Mouse (Mus musculus): ENCODE results near the gene Phc2. TPM values are rescaled to one million over a fixed set of nuclear protein-coding genes. Genes with fewer than 3 reads are reported as not detected.

The Phc2 gene
- polyA plus RNA-seq, 1 experiment from 2014 or later: 35.8 TPM

DNA sequence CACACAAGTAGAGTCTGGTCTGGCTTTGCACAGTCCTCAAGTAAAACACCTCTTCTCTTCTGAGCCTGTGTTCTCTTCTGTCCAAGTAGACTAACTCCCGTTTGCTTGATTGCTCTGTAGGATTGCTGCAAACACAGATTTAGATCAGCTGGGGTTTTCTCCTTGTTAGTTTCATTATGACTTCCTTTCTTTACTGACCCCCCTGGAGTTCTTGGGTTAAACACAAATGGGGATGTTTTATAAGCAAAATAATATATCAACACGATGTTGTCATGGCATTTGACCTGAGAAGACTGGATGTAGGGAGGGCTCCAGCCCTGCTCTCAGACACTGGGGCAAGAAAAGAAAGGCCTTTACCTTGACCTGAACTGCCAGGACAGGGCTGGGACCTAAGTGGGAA is 35.5 kb upstream of the Phc2 start:
- no peak for ATAC-seq (ENCODE audit: low FRiP score)

DNA sequence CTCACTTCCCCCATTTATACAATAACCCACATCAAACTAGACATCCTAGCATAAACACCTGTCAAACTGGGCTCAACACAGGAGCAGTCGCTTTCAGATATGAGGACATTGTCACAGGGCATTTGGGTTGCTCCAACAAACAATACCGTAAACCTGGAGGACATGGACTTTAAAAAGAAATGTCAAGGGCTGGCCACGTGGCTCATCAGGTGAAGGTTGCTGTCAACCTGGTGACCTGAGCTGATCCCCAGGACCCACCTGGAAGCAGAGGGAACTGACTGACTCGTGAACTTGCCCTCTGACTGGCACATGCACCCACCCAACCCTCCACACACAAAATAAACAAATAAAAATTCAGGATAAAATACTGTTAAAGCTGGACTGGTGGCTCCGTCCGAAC is 33.9 kb upstream of the Phc2 start:
- no peak for ATAC-seq (ENCODE audit: low FRiP score)
- H3K9me3 ChIP-seq: no peaks in the 10 kb centered on the region
- 0 out of 2 replicates have a peak, but pooled peaks cover 8% of the 10 kb centered on the region for H3K27me3 ChIP-seq
- H3K4me2 ChIP-seq: no peak overlapping the region
- no peaks in the 10 kb centered on the region for H3K36me3 ChIP-seq
- no peak overlapping the region for H3K27ac ChIP-seq
- H3K9ac ChIP-seq: no peak overlapping the region
- H3K4me3 ChIP-seq: no peak overlapping the region
- 89% methylated on average over 6 of the region's 6 CpGs for WGBS
- H3K4me1 ChIP-seq (replicated peaks): no peaks in the 10 kb centered on the region

More for the DNA sequence above, 35.5 kb upstream of the Phc2 start:
- no peaks in the 10 kb centered on the region for H3K9me3 ChIP-seq
- H3K4me1 ChIP-seq (replicated peaks): no peaks in the 10 kb centered on the region
- H3K36me3 ChIP-seq: no peaks in the 10 kb centered on the region
- 59% methylated on average over 2 of the region's 2 CpGs for WGBS
- no peak overlapping the region for H3K27ac ChIP-seq
- H3K27me3 ChIP-seq: 0 out of 2 replicates have a peak, but pooled peaks cover 8% of the 10 kb centered on the region
- no peak overlapping the region for H3K4me2 ChIP-seq
- no peak overlapping the region for H3K9ac ChIP-seq
- no peak overlapping the region for H3K4me3 ChIP-seq

- H3K4me1 ChIP-seq (replicated peaks): no peaks in the 10 kb centered on the region
- H3K9me3 ChIP-seq: no peaks in the 10 kb centered on the region
Observed at GRCm38 (mm10) chr4:128621109-128621508, 33.4 kb upstream of the Phc2 start.

GRCm38 (mm10) chr4:128635451-128635850 is 19.1 kb upstream of the Phc2 start:
- H3K27ac ChIP-seq: no peak overlapping the region
- H3K9me3 ChIP-seq: no peaks in the 10 kb centered on the region
- H3K36me3 ChIP-seq: no peaks in the 10 kb centered on the region
- no peaks in the 10 kb centered on the region for H3K27me3 ChIP-seq
- 76% methylated on average over 7 of the region's 7 CpGs for WGBS
- H3K4me3 ChIP-seq: no peak overlapping the region
- no peak overlapping the region for H3K9ac ChIP-seq
- no peak overlapping the region for H3K4me2 ChIP-seq
- peaks cover 27% of the 10 kb centered on the region for H3K4me1 ChIP-seq (replicated peaks)
- no peak for ATAC-seq (ENCODE audit: low FRiP score)

More at GRCm38 (mm10) chr4:128621109-128621508, 33.4 kb upstream of the Phc2 start:
- 0 out of 2 replicates have a peak, but pooled peaks cover 8% of the 10 kb centered on the region for H3K27me3 ChIP-seq
- H3K36me3 ChIP-seq: no peaks in the 10 kb centered on the region
- H3K9ac ChIP-seq: no peak overlapping the region
- ATAC-seq (ENCODE audit: low FRiP score): no peak
- no peak overlapping the region for H3K4me3 ChIP-seq
- no peak overlapping the region for H3K4me2 ChIP-seq
- WGBS: 90% methylated on average over 8 of the region's 8 CpGs
- no peak overlapping the region for H3K27ac ChIP-seq

DNA sequence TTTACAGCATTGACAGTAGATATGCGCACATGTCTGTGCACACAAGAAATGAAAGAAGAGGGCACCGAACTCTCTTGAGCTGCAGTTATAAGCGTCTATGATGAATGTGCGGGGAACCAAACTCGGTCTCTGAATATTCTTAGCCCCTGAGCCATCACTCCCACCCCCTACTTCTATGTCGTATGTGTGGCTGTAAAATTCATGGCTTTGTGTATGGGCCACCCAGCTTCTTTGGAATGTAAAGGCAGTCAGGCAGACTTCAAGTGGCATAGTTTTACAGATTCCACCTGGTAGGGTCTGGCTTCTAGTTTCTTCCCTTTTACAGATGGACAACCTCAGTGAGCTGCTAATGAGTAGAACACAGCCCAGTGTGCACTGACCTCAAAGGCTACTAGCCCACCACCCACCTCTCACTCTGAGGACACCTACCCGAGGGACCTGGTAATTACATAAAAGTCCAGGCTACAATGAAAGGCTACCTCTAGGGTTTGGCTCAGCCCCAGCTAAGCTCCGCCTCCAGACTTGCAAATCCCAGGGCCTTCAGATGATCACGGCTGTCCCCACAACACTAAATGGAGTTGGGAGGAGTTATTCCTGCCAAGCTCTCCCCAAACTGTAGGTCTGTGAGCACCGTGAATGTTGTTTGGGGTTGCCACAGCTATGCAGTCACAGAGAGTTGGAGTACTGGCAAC is 18.5 kb upstream of the Phc2 start:
- no peaks in the 10 kb centered on the region for H3K9me3 ChIP-seq
- H3K27me3 ChIP-seq: no peaks in the 10 kb centered on the region
- WGBS: 64% methylated on average over 10 of the region's 10 CpGs
- peaks cover 27% of the 10 kb centered on the region for H3K4me1 ChIP-seq (replicated peaks)
- no peak overlapping the region for H3K4me2 ChIP-seq
- ATAC-seq (ENCODE audit: low FRiP score): no peak
- no peak overlapping the region for H3K27ac ChIP-seq
- H3K36me3 ChIP-seq: no peaks in the 10 kb centered on the region
- no peak overlapping the region for H3K4me3 ChIP-seq
- no peak overlapping the region for H3K9ac ChIP-seq

DNA sequence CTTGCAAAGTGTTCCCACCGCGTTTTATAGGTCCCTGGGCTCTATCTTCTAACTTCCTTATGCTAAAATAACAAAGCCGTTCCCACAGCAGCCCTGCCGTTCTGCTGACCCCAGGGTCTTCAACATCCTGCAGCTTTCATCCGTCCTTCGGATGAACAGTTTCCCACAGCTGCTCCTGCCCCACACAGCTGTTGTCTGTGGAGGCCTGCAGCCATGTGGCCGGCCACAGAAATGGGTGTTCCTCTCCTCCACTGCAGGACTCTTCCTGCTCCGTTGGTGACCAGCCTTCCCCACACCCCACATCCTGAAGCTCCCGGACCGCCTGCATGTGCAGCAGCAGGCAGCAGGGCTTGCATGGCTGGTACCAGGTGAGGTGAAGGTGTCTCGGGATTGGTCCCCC is 17.3 kb upstream of the Phc2 start:
- WGBS: 50% methylated on average over 11 of the region's 11 CpGs
- H3K4me2 ChIP-seq: no peak overlapping the region
- no peaks in the 10 kb centered on the region for H3K27me3 ChIP-seq
- no peak overlapping the region for H3K4me3 ChIP-seq
- H3K9ac ChIP-seq: peak overlapping the region; percentile 15; the same call in 1 of the 2 replicates
- H3K27ac ChIP-seq: peak overlapping the region; percentile 30; the same call in 1 of the 2 replicates
- H3K36me3 ChIP-seq: no peaks in the 10 kb centered on the region
- H3K9me3 ChIP-seq: no peaks in the 10 kb centered on the region
- no peak for ATAC-seq (ENCODE audit: low FRiP score)
- peaks cover 33% of the 10 kb centered on the region for H3K4me1 ChIP-seq (replicated peaks)

DNA sequence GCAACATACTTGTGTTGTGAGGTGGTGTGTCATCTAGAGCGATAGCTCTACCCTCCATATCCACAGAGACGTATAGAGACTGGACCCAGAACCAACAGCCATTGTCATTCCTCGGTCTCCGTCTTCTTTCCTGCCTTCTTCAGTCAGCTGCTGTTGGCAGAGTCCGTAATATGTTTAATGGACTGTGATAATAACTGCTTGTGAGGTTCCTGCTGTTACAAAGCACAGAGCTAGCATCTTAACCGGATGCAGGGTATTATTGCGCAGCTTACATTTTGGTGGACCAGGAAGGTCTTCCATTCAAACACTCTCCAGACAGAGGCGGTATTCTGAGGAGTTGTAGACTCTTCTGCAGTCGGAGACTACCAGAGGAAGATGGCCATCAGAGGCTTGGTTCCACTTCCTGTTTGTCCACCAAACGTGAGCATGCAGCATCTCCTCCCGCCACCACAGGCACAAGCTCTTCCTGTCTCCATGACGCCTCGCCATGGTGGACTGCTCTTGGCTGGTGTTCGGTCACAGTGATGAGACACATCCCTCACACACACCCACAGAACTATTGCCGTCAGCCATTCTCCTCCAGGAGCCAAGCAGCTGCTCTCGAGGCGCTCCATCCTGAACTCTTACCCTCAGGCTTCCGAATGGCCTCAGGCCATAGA is 16.1 kb upstream of the Phc2 start:
- no peaks in the 10 kb centered on the region for H3K27me3 ChIP-seq
- H3K4me1 ChIP-seq (replicated peaks): peaks cover 36% of the 10 kb centered on the region
- no peak overlapping the region for H3K4me3 ChIP-seq
- WGBS: 82% methylated on average over 18 of the region's 18 CpGs
- H3K4me2 ChIP-seq: no peak overlapping the region
- H3K36me3 ChIP-seq: no peaks in the 10 kb centered on the region
- no peaks in the 10 kb centered on the region for H3K9me3 ChIP-seq
- ATAC-seq (ENCODE audit: low FRiP score): no peak
- no peak overlapping the region for H3K9ac ChIP-seq
- H3K27ac ChIP-seq: peak overlapping the region; percentile 52

- Histone ChIP-seq H3K9me3 (no peaks in the 10 kb centered on the region), H3K36me3 (no peaks in the 10 kb centered on the region), H3K4me2 (no peak overlapping the region), H3K4me3 (no peak overlapping the region), H3K27me3 (no peaks in the 10 kb centered on the region), H3K27ac (no peak overlapping the region), H3K4me1 (replicated peaks) (peaks cover 26% of the 10 kb centered on the region), H3K9ac (no peak overlapping the region)
- 55% methylated on average over 23 of the region's 23 CpGs for WGBS
- no peak for ATAC-seq (ENCODE audit: low FRiP score)
Observed at GRCm38 (mm10) chr4:128641766-128642717, 12.5 kb upstream of the Phc2 start.

DNA sequence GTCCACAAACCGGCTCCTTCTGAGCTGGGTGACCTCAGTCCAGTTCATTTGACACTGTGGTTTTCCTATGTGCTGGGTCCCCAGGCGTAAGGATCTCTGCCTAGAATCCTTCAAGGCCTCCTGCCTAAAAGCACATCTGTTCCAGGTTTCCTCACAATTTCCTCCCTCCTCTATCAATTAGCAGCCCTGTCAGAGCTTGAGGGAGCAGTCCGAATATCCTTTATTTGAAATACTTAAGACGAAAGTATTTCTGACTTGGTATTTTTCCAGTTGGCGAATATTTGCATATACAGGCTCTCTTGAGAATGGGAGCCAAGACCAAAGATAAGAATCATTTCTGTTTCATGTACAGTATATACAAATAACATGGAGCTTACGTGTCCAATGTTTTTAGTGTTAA is 8.6 kb upstream of the Phc2 start:
- Histone ChIP-seq H3K4me1 (replicated peaks) (peaks cover 12% of the 10 kb centered on the region; the same call in 1 of the 2 replicates), H3K9ac (no peak overlapping the region), H3K27me3 (no peaks in the 10 kb centered on the region), H3K4me2 (no peak overlapping the region), H3K4me3 (no peak overlapping the region), H3K9me3 (no peaks in the 10 kb centered on the region), H3K36me3 (no peaks in the 10 kb centered on the region), H3K27ac (no peak overlapping the region)
- ATAC-seq (ENCODE audit: low FRiP score): no peak
- WGBS: 85% methylated on average over 6 of the region's 6 CpGs

GRCm38 (mm10) chr4:128646762-128647161 is 7.7 kb upstream of the Phc2 start:
- H3K4me1 ChIP-seq (replicated peaks): peaks cover 12% of the 10 kb centered on the region
- no peak overlapping the region for H3K27ac ChIP-seq
- no peaks in the 10 kb centered on the region for H3K9me3 ChIP-seq
- no peak overlapping the region for H3K9ac ChIP-seq
- H3K4me2 ChIP-seq: no peak overlapping the region
- no peaks in the 10 kb centered on the region for H3K27me3 ChIP-seq
- no peaks in the 10 kb centered on the region for H3K36me3 ChIP-seq
- WGBS: 47% methylated on average over 7 of the region's 7 CpGs
- H3K4me3 ChIP-seq: no peak overlapping the region
- no peak for ATAC-seq (ENCODE audit: low FRiP score)

DNA sequence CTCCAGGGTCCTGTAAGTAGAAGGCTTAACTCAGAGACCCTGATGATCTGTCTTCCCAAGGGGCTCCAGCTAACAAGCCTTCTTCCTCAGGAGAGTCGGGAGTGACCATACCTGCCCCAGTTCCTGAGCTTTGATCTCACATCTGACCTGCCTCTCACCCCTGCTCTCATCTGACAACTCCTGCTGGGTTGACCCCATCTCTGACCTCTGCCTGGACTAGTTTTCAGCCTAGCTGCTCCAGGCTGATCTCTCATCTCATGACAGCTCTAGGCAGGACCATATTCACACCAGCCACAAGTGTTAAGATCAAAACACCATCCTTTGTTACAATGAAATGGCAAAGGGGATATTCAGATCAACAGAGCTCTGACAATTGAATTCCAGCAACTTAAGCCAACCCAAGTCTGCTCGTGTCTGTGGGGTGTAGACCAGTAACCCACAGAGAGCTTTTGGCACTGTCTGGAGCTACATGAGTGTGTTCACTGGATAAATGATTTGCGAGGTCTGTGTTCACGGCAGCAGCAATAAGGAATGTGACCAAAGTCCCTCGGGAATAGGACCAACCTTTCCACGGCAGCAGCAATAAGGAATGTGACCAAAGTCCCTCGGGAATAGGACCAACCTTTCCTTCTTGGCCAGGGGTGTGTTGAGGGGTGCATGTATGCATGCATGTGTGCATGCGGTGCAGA is 5.8 kb upstream of the Phc2 start:
- WGBS: 60% methylated on average over 8 of the region's 8 CpGs
- ATAC-seq (ENCODE audit: low FRiP score): no peak

More for the DNA sequence above, 5.8 kb upstream of the Phc2 start:
- Histone ChIP-seq H3K4me2 (no peak overlapping the region), H3K36me3 (no peaks in the 10 kb centered on the region), H3K4me3 (no peak overlapping the region), H3K9ac (no peak overlapping the region), H3K27me3 (no peaks in the 10 kb centered on the region), H3K9me3 (no peaks in the 10 kb centered on the region), H3K4me1 (replicated peaks) (peaks cover 19% of the 10 kb centered on the region), H3K27ac (no peak overlapping the region)
